Mouse (Mus musculus) spleen, postnatal 14 days (tissue): ENCODE measurements around the gene Ufsp2.

Experiments
- DNase-seq, 2 experiments: peaks; one replicate each; pipeline ENCODE4 v3.0.0; 2021 to 2022; ENCODE audit warnings: low spot score in 2 of 2

Ufsp2 gene

DNA sequence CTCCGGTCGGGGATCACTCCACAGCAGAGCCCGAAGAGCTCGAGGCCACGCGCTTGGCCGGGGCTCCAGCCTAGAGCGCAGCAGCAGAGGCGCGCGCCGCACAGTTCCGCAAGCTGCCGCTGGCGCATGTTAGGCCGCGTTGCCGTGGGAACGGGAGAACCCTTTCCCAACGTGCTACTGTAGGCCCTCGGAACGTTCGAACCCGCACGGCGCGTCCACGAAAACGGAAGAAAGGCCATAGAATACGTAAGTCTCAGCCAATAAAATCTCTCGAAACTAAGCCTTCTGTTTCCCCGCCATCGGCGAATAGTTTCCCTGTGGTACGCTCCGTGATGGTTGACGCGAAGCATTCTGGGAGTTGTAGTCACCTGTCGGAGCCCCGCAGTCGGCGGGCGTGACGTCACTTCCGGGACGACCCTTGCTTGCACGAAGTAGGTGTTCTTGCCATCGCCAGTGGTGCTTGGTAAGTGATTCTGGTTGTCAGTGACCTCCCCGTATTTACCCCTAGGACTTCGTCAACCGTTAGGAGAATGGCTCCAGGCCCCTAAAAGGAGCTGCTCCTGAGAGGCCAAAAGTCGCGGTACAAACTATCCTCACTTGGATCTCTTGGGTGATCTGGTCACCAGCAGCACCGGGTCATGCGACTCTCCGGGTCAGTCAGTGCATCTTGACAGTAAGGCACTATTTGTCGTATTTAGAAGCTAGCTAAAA is at the start of gene Ufsp2, which contains the start of gene 1700029J07Rik:
TSS of gene Ufsp2 (plus strand) at position 403 of the 711 bp plus-strand sequence.
TSS of gene 1700029J07Rik (minus strand) at position 127 of the 711 bp plus-strand sequence.
- peak; percentile 88 to 96 for DNase-seq

DNA sequence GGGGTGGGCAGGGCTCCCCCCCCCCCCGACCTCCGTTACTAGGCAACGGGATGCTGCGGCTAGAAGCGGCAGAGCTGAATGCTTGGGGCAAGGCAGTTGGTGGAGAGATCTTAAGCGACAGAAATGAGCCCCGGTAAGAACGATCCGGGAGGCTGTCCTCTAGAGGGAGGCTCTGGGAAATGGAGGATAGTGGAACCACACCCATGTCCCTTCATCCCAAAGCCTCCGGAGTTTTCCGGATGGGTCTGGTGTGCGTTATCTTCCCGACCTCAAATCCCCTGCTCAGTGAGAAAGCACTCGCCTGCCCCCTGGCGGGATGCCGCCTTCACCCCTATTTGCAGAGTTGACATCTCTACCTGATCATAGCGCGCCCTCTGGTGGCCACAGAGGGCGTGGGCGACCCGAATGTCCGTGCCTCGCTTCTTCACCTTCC is 40.7 kb upstream of the Ufsp2 start, which contains the start of gene Ccdc110:
TSS of gene Ccdc110 (plus strand) at position 38 of the 433 bp plus-strand sequence.
- peak; percentile 78 to 87 for DNase-seq

DNA sequence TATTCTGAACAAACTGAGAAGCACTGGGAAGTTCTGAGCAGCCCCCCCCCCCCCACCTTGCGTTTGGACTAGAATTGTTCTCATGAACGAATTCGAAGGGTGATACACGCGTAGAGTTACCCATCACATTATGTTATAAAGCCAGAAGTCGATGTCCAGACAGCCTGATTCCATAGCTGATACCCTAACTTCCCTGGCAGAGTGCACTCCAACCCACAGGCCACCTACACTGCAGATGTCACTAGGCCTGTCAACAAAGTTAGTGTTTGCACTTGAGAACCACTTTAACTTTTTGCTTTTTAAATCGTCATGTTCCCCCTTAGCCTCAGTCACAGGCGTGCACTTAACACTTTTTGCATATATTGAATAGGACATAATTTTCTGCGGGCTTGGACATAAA is 38.3 kb upstream of the Ufsp2 start:
- DNase-seq, result no peak

DNA sequence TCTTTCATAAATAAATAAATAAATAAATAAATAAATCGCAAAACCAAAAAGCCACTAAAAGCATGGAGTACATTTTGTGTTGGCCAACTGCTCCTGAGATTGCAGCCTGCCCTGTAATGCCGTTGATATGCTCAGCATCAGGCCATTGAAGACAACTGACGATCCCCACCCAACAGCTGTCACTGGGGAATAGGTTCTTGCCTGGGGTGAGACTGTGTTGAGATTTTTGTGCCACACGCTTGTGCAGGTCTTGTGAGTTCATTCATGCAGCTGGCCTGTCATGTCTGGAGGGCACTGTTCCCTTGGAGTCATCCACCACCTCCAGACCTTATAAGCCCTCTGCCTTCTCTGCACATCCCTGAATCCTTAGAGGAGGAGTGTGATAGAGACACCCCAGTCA is 29.0 kb upstream of the Ufsp2 start:
- no peak for DNase-seq

DNA sequence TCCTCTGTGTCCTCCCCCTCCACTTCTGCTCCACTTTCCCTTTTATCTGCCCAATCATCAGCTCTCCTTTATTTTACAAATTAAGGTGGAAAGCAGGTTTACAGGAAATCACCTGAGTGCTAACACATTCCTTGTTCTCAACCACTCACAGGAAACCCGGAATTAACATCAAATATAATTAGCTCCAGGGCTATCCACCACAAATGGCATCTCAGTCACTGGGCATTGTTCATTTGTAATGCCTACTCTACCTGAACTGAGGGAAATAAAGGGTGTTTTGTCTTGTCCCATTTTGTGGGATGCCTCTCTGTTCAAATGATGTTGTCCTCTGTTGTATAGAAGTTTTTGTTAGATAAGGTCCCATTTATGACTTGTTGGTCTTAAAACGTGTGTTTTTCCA is 24.7 kb upstream of the Ufsp2 start:
- DNase-seq, result no peak

DNA sequence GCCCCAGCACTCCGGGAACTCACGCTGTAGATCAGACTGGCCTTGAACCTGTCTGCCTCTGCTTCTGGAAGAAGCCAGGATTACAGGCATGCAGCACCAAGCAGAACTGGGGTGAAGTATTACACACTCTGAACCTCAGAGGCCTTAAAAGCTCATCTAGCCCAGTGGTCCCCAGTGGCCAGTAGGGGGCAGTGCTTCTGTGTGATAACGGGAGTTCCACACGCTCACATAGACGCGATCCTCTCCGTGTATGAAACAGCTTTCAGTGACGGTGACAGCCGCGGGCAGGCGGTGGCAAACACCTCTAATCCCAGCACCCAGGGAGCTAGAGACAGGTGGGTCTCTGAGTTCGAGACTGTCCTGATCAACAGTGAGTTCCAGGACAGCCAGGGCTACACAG is 4.4 kb upstream of the Ufsp2 start:
- DNase-seq, result no peak

DNA sequence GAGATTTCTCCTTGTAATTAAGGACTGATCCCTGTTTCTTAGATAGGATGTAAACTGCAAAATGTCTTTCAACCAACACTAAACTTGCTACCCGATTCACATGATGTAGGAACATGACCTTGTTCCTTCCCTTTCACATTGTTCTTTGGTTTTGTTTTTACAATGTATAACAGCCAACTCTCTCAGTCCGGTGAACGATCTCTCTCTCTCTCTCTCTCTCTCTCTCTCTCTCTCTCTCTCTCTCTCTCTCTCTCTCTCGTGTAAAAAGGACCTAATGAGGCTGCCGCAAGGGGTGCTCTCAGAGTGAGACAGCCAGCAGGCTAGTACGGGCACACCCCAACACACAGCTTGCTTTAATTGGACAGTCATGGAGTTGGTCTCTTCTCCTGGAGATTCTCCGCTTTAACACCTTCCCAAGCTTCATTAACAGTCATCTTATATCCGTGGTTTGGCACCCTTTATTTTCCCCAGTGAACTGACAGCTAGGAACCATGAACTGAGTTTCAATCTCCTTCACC is 1.3 kb upstream of the Ufsp2 start:
- no peak for DNase-seq

DNA sequence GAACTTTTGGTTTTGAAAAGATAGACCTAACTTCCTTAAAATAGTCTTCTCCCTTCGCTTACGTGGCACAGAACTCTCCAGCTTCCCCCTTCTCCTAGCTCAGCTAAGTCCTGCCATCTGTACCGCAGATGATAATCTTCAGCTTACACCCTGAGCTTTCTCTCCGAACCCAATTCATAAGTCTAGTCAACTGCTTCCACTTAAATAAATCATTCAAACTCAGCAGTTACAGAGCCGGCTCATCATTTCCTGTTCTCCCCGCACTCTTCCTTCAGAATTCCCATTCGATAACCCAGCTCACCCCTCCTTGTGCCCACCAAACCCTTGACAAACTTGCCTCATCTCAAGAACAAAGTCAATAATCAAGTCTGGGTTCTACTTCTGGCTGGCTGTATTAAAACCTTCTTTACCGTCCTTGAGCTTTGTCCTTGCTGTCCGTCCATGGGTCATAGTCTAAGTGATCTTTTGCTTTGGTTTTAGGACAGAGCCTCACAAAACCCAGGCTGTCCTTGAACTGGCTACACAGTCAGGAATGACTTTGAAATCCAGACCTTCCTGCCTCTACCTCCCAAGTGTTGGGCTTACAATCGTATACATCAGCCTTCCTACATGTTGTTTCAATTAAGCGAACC is 625 bp downstream of the Ufsp2 start:
- DNase-seq, result no peak

DNA sequence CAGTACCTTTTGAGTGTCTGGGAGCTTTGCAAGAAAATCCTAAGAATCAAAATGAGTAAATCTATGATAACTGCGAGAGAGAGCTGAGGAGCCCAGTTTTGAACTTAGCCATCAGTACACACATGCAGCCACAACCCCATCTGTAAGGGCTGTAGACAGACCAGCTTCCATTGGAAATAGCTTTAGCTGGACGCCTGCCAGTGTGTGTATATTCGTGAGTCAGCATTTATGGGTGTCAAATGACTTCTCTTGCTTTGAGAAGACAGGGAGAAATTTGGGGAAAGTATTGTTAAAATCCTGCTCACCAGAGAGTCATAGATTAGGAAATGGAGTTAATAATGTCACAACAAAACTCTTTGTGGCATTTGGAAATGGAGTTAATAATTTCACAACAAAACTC is 11.3 kb downstream of the Ufsp2 start:
- no peak for DNase-seq

DNA sequence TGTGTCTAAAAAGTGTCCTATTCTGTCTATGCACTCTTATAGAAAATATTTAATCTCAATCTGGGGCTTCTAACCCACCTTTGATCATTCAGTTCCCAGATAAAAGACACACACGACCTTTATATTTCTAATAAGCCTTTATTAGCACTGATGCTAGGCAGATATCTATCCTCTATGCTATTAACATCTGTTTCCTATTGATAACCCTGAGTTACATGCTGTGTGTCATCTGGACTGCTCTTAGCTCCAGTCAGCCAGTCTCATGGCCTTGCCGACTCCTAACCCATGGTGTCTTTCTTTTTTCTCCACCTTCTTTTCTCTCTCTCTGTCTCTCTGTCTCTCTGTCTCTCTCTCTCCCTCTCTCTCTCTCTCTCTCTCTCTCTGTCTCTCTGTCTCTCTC is 12.9 kb downstream of the Ufsp2 start:
- no peak for DNase-seq

DNA sequence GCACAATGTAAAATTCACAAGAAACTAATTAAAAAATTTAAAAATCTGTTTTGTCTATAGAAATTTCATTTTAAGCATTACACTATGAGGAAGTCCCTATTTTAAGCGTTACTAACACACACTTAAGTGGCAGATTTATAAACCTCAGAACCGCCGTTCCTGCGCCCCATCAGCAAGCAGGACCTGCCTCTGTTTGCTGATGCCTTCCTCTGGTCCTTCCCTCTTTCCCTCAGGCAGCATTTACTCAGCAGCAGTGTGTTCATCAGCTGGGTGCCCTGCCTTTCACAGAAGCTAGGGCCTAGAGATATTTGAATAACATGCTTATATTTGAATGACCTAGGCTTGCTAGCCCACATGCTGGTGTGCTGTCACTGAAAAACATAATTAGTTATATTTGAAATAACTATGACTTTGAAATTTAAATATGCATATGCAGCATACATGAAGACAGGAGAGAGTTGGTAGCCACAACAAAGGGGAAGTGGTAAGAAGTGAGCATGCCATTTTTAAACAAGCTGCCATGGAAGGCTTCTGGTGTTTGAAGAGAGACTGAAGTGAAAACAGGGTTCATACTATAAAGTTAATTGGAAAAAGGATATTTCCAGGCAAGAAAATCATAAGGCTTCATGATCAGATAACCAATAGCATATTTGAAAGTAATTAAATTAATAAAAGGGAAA is 15.4 kb downstream of the Ufsp2 start:
- no peak for DNase-seq

DNA sequence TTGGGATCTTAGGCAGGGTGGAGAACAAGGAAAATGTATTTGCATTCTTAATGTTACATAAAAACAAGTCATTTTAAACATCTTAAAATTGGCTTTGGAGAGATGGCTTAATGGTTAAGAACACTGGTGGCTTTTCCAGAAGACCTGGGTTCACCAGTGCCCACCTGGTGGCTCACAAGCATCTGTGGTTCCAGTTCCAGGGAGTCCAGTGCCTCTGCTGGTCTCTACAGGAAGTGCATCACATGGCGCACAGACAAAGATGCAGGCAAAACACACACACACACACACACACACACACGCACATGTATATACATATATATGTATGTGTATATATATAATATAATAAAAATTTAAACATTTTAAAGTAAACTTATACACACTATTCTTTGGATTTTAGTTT is 18.8 kb downstream of the Ufsp2 start:
- no peak for DNase-seq

DNA sequence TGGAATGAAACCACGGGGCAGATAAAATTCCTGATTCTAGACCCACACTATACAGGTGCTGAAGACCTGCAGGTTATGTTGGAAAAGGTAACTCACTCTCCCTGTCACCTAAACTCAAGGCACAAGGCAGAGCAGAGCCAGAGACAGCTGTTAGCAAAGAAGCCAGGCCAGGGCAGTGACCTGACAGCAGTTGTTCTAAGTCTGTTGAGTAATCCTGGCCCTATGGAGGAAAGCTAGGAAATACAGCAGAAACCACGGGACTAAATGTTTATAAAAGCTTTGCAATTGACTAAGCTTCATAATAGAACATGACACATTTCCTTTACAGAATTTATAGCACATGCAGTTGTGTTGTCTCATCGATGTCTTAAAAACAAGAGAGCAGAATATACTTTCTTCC is 20.2 kb downstream of the Ufsp2 start:
- no peak for DNase-seq

DNA sequence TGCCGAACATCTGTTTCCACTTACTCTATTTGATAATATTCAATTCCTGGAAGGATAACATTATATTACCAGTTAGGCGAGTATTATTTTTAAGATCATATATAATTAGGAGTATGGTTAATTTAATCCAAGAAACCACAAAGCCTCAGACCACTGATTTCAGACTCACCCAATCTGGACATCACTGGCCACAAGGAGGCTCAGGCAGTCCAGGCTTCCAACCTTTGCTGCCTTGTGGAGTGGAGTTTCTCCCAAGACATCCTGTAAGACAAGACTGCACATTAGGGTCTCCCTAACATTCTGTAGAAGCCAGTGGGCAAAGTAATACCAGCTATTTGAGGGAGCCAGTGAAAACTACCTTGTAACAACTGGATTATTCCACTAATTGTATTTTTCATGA is 22.9 kb downstream of the Ufsp2 start:
- no peak for DNase-seq

DNA sequence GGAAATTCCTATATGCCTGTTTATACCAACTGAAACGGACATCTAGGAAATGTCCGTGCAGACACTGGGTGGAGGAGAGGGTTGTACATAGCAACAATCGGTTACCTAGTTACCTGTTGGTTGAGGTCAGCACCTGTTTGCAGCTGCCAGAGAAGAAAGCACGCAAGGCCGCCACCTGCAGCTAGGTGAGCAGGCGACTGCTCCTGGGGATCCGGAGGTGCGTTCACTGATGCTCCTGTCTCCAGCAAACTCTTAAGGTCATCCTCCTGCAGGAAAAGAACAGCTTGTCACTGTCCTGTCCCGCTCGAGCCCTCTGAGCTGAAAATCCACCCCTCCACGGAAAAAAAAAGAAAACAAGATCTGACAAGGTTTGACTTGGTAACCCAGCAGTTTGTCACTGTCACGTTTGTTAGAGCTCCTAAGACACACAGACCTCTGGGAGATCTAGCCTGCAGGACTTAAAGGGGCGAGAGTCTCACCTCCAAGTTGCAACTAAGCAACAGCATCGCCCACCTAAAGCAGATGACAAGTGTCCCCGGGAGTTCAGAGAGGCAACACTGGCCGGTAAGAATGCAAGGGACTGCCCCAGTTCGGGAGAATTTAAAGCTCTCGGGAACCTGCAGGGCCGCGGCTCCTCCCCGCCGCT is 23.9 kb downstream of the Ufsp2 start, which contains the start of gene Lrp2bp:
TSS of gene Lrp2bp (plus strand) at position 166 of the 646 bp plus-strand sequence.
- no peak for DNase-seq

DNA sequence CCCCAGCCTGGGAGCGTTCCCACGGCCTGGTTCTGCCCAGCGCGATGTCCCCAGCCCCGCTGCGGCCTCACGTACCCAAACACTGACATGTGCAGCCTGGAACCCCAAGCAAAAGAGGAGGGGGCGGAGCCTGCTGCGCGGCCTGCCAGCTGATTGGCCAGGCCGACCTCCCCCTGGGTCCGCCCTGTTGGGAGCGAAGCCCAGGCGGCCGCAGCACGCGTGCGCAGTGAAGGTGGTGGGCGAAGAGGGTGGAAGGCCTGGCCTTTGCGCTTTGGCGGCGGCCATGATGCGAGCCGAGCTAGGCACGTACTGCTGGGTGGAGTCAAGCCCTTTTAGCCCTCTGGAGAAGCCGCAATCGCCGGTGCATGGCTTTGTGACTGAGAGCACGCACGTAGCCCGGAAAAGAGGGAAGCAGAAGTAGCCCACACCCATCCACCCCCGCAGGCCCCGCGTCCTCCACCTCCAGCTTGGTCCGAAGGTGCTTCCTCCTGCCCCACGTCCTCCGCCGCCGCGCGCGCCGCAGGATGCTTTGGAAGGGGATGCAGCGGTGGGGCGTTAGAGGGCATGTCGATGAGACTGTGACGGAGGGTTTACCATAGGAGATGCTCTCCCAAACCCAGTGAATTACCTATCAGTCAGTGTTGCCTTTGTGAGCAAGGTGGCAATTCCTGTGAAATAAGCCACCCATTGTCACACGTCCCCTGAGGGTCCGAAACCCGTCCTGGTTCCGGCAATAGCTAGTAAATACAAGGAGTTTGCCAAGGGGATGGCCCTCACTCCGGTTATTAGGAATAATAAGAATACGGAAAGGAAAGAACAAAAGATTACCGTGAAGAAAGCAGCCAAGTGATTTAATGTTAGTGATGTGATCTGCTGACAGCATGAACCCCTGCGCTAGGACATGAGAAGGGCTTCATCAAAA is 24.7 kb downstream of the Ufsp2 start:
- DNase-seq, result peak; percentile 96

DNA sequence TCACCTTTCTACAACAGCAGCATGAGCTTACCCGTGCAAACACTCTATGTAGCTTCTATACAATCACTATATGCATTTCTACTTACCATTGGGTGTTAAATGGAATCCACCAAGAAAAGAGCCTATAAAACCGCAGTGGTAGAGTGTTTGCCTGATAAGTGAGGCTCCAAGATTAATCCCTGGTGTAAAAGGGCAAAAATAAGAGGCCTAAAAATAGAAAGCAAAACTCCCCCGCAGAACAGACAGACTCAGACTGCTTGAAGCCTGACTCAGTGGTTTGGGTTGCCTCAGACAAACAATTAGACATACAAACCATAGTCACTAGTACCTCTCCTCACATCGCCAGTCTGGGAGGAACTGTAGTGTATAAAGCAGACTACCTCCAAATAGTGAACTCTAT is 30.3 kb downstream of the Ufsp2 start, which contains the start of gene Ankrd37:
TSS of gene Ankrd37 (minus strand) at position 112 of the 400 bp plus-strand sequence.
- DNase-seq, result no peak

DNA sequence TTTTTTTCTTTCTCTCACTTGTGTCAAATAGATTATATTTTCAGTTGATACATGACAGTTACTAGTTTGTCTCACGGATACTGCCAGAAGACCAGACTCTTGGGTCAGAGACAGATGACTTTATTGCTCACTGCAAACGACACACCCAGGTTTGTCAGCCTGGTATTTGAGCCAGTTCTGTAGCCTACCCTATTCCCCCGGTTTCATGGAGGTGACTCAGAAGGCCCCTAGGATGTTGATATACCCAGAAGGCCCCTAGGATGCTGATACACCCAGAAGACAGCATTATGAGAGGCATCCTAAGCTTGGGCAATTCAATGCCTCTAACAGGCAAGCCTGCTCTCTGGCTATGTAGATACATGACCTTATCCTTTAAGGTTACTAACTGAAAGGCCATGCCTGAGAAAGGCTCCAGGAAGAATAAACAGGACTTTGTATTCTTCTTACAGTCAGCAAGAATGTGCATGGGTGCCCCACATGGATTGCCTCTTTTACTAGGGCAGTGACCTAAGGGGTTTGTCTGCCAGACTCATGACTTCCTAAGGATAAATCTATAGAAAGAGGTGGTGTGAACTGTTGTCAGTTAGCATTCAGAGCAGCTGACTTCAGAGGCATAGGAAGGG is 31.8 kb downstream of the Ufsp2 start:
- no peak for DNase-seq

DNA sequence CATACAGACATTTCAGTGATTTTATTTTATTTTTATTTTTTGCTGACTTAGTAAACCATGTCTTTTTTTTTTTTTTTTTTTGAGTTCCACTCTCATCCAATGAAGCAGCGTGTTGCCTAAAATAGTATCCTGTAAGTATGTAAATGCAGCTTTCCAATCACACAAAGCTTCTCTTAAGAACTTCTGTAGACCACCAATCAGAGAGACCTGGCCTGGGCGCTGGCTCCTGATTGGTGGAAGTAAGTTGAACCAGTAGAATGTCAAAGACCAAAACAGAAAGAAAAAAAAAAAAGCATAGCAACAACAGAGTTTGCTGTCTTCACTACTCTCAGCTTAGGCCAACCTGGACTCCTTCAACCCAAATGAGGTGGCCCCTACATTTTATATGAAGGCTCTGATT is 35.0 kb downstream of the Ufsp2 start:
- DNase-seq, result no peak
